In genomic region chr2:6229597-6230290, GRCm38 (mm10) we compare ENCODE assay signal across 19 mouse cellular contexts. TPM values are rescaled to one million over a fixed set of nuclear protein-coding genes. Genes with fewer than 3 reads are reported as not detected.
DNase-seq lines count a peak whose midpoint lies in the region; ATAC-seq and TF ChIP-seq lines count a peak whose summit lies in the region.
"Had no signal": no experiment of that assay in that cellular context is flagged by ENCODE, and none has a peak within 500 bp of the region (broad histone marks: within the 10 kb centered on the region; RNA-seq: fewer than 3 reads in every experiment).

No protein-coding gene starts in this region.

- intact Hi-C loops in heart, postnatal 36 days (cut with DNase I): no loop called here

- H3K27ac ChIP-seq in hindbrain, embryonic 15.5 days (replicated peaks): no peak overlapping the region
- H3K27ac ChIP-seq in hindbrain, embryonic 10.5 days: no peak overlapping the region
- H3K27ac ChIP-seq in midbrain, postnatal 0 days (ENCODE audit: low read depth, low read length): peak overlapping the region; percentile 26; the same call in 1 of the 2 replicates
- no peak overlapping the region for H3K27ac ChIP-seq in midbrain, embryonic 13.5 days
- H3K27ac ChIP-seq: forebrain, embryonic 13.5 days; kidney, postnatal 0 days; limb, embryonic 13.5 days had no signal

- DNase-seq in hindbrain, embryonic 10.5 days (ENCODE audit: low spot score): no peak
- DNase-seq in midbrain, postnatal 0 days (ENCODE audit: low spot score): peak; percentile 57
- DNase-seq in cerebellum, postnatal 10 days: peak; percentile 49 to 75
- no peak for DNase-seq in heart, postnatal 36 days
- DNase-seq: adrenal gland, adult 8-10 months; embryo, embryonic 11 days; heart, postnatal 4 days; lung, postnatal 14 days; midbrain, embryonic 14.5 days; right cerebral cortex, postnatal 4 days had no signal

- no peak overlapping the region for H3K4me2 ChIP-seq in hindbrain, embryonic 15.5 days
- H3K4me2 ChIP-seq in midbrain, postnatal 0 days (ENCODE audit: low read depth, low read length, poor library complexity, severe bottlenecking): no peak overlapping the region
- H3K4me2 ChIP-seq in midbrain, embryonic 13.5 days (replicated peaks): no peak overlapping the region
- H3K4me2 ChIP-seq: forebrain, embryonic 13.5 days; heart, embryonic 11.5 days; limb, embryonic 13.5 days had no signal

- no peak for TF ChIP-seq CTCF in midbrain, postnatal 0 days (IDR thresholded peaks at IDR 0.05)

- H3K36me3 ChIP-seq in hindbrain, embryonic 15.5 days: no peaks in the 10 kb centered on the region
- no peaks in the 10 kb centered on the region for H3K36me3 ChIP-seq in hindbrain, embryonic 10.5 days
- no peaks in the 10 kb centered on the region for H3K36me3 ChIP-seq in midbrain, postnatal 0 days (ENCODE audit: insufficient read depth, low read length)
- no peaks in the 10 kb centered on the region for H3K36me3 ChIP-seq in midbrain, embryonic 13.5 days
- H3K36me3 ChIP-seq: G1E; limb, embryonic 13.5 days had no signal

- H3K27me3 ChIP-seq in hindbrain, embryonic 15.5 days: no peaks in the 10 kb centered on the region
- H3K27me3 ChIP-seq in hindbrain, embryonic 10.5 days (ENCODE audit: insufficient read depth, poor library complexity, severe bottlenecking): no peaks in the 10 kb centered on the region
- no peaks in the 10 kb centered on the region for H3K27me3 ChIP-seq in midbrain, postnatal 0 days (ENCODE audit: insufficient read depth, low read length)
- H3K27me3 ChIP-seq in midbrain, embryonic 13.5 days: no peaks in the 10 kb centered on the region
- H3K27me3 ChIP-seq: forebrain, embryonic 13.5 days; limb, embryonic 13.5 days had no signal

- peak; percentile 62; the same call in 1 of the 2 replicates for ATAC-seq in hindbrain, embryonic 15.5 days (ENCODE audit: low FRiP score, low read depth)
- 0 out of 2 replicates have a peak, but pooled peaks have one; percentile 52 for ATAC-seq in midbrain, postnatal 0 days (ENCODE audit: low FRiP score)
- ATAC-seq in midbrain, embryonic 13.5 days: no peak
- ATAC-seq in megakaryocyte-erythroid progenitor cell, adult 5-6 weeks (replicated peaks; ENCODE audit: low FRiP score, low TSS enrichment, poor library complexity, severe bottlenecking): 0 out of 2 replicates have a peak, but pooled peaks have one; percentile 31
- ATAC-seq: forebrain, embryonic 13.5 days; intestine, postnatal 0 days had no signal

- H3K9ac ChIP-seq in hindbrain, embryonic 15.5 days: no peak overlapping the region
- no peak overlapping the region for H3K9ac ChIP-seq in midbrain, postnatal 0 days (replicated peaks; ENCODE audit: low read length, poor library complexity, severe bottlenecking)
- no peak overlapping the region for H3K9ac ChIP-seq in midbrain, embryonic 13.5 days (replicated peaks)
- H3K9ac ChIP-seq: forebrain, embryonic 13.5 days; limb, embryonic 13.5 days had no signal

- 68% methylated on average over 5 of the region's 5 CpGs for WGBS in hindbrain, embryonic 15.5 days
- 68% methylated on average over 5 of the region's 5 CpGs for WGBS in hindbrain, embryonic 10.5 days
- 79% methylated on average over 5 of the region's 5 CpGs for WGBS in midbrain, postnatal 0 days
- 79% methylated on average over 5 of the region's 5 CpGs for WGBS in midbrain, embryonic 13.5 days

- peaks cover 9% of the 10 kb centered on the region; the same call in 1 of the 2 replicates for H3K4me1 ChIP-seq in hindbrain, embryonic 15.5 days (replicated peaks)
- peaks cover 15% of the 10 kb centered on the region for H3K4me1 ChIP-seq in hindbrain, embryonic 10.5 days (replicated peaks)
- H3K4me1 ChIP-seq in midbrain, postnatal 0 days (ENCODE audit: insufficient read depth, low read length): peaks cover under 1% of the 10 kb centered on the region; the same call in 1 of the 2 replicates
- H3K4me1 ChIP-seq in midbrain, embryonic 13.5 days (replicated peaks): peaks cover 7% of the 10 kb centered on the region

- H3K4me3 ChIP-seq in hindbrain, embryonic 15.5 days: no peak overlapping the region
- H3K4me3 ChIP-seq in hindbrain, embryonic 10.5 days: no peak overlapping the region
- no peak overlapping the region for H3K4me3 ChIP-seq in midbrain, postnatal 0 days (ENCODE audit: low read depth, low read length)
- H3K4me3 ChIP-seq in midbrain, embryonic 13.5 days (replicated peaks): no peak overlapping the region
- H3K4me3 ChIP-seq: forebrain, embryonic 13.5 days; limb, embryonic 13.5 days had no signal

- no peaks in the 10 kb centered on the region for H3K9me3 ChIP-seq in hindbrain, embryonic 15.5 days
- peaks cover 5% of the 10 kb centered on the region; the same call in 1 of the 2 replicates for H3K9me3 ChIP-seq in hindbrain, embryonic 10.5 days
- no peaks in the 10 kb centered on the region for H3K9me3 ChIP-seq in midbrain, postnatal 0 days (ENCODE audit: low read length)
- H3K9me3 ChIP-seq in midbrain, embryonic 13.5 days: no peaks in the 10 kb centered on the region

RNA-seq across cellular contexts. Expression of gene Echdc3, which starts 16.9 kb away (rescaled TPM):
- polyA plus RNA-seq in hindbrain, embryonic 15.5 days (2015; fragmentation: Nextera tagmentation; extraction: Ambion mirVana): 1.3 and 1.4 TPM in 2 replicates
- 2.4 and 2.6 TPM in 2 replicates for polyA plus RNA-seq in hindbrain, embryonic 10.5 days (2016; fragmentation: Nextera tagmentation; extraction: Ambion mirVana)
- 1.5 and 2.3 TPM in 2 replicates for total RNA-seq in midbrain, postnatal 0 days (2014; rRNA removed)
- 0.90 and 1.0 TPM in 2 replicates for polyA plus RNA-seq in midbrain, postnatal 0 days (2015; fragmentation: Nextera tagmentation; extraction: Ambion mirVana)
- polyA plus RNA-seq in midbrain, embryonic 13.5 days (2015; fragmentation: Nextera tagmentation; extraction: Ambion mirVana): 1.9 and 2.3 TPM in 2 replicates
- 1.9 TPM in 1 of 2 replicates, not detected in the other for total RNA-seq in megakaryocyte-erythroid progenitor cell, adult 5-6 weeks (2014; fragmentation: Nextera tagmentation)
- total RNA-seq in megakaryocyte-erythroid progenitor cell, adult 5-6 weeks (2017): 0.15 TPM in 1 of 2 replicates, not detected in the other
- 10 to 100 TPM; 23.5 to 26.2 TPM for total RNA-seq in heart, postnatal 36 days (2021)
- polyA plus RNA-seq: G1E had no signal

Comparison
In these comparisons a context has a peak if more than half of its experiments do, and no peak if none do; other contexts are left out.
1. DNase-seq: peak in midbrain, postnatal 0 days (single experiment) and cerebellum, postnatal 10 days (2 of 2); none in hindbrain, embryonic 10.5 days (single experiment) and heart, postnatal 36 days (0 of 2).